Mouse (Mus musculus): Measurements from ENCODE around the gene Sgta.
"Not testable (repeated sequence)": the region's sequence is repeated elsewhere in the genome, so short reads cannot be mapped to it uniquely, and the experiment has no call there.

Gene Sgta

DNA sequence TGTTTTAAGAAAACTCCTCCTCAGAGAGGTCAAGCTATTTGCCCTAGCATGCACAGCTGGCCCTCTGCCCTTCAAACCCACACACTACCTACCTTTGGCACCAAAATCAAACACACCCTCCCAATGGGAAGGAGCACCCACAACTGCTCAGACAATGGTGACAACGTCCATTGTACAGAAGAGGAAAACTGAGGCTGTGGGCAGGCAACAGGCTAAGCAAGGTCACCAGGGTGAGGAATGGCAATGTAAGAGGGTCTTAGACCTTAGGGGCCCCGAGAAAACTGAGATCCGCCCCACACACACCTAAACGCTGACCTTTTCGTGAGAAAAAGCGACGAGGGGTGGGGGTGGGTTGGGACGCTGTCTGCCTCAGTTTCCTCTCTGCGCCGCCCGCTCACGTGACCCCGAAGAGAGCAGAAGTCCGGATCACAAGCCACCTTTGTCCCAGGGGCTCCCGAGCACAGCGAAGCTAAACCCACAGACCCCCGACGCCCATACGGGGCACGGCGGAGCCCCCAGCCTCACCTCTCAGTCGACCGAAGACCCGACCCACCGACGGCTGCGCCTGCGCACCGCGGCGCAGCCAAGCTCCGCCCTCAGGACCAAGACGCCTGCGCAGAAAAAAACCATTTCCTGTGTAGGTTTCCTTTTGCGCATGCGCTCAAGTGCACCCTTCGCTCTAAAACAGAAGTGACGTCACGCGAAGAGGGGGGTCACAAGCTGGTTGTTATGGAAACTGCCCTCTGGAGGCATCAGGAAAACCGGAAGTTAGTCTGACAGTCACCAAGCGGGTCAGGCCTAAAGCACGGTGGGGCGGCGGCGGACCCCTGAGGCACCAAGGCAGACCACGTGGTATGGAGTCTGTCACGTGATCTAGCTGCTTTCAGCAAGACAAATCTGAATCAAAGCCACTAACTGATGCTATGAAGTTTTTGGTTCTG is at the start of gene Sgta:
Sgta (minus strand) TSS at position 579 of the 941 bp plus-strand sequence.
- peak; percentile 100 for DNase-seq (ENCODE audit: low spot score in 2 of 2)

- peak; percentile 77 to 83 for DNase-seq (ENCODE audit: low spot score in 2 of 2)
These were observed 46.2 kb upstream of the Sgta start for GRCm38 (mm10) chr10:81106113-81106721.

- DNase-seq (ENCODE audit: low spot score in 2 of 2): peak; percentile 93 to 95
These were observed 45.7 kb upstream of the Sgta start, which contains the start of gene Map2k2 for GRCm38 (mm10) chr10:81105565-81106112. Gene Map2k2 (plus strand): TSS chr10:81105915.

- DNase-seq (ENCODE audit: low spot score in 2 of 2): no peak
These were observed 35.1 kb upstream of the Sgta start for GRCm38 (mm10) chr10:81094931-81095678.

DNA sequence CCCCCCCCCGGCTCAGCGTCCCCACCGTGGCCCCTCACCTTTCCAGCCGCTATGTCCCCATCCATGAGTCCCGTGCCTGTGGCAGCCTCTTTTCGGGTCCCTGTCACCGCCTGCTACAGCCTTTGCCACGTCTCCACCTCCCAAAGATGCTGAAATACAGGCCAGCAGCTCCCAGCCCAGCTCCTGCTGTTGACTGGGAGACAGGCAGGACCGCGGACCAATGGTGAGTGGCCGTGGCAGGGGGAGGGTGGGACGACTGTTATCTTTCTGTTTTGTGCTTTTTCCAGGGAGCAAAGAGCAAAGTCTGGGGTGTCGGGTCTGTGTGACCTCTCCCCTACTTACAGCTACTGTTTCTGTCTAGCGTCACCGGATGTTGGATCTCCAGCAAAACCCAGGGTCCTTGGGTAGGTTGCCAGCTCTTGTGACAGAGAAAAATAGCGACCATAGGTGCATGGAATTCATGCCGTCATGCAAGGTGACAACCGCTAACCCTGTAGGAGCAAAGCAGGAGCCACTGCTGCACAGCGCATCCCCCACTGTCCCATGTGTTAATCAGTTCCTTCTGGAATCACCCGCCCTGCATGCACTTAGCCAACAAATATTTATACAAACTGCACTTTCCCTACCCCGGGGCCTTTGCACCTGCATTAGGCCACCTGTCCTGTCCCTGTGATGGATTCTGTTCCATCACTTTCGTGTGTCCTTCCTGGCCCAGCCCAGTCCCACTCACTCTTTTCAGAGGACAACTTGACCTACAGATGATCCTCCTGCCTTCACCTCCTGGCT is 32.7 kb upstream of the Sgta start:
- DNase-seq (ENCODE audit: low spot score in 2 of 2): no peak

GRCm38 (mm10) chr10:81090621-81091020 is 30.6 kb upstream of the Sgta start:
- DNase-seq (ENCODE audit: low spot score in 2 of 2): no peak

DNA sequence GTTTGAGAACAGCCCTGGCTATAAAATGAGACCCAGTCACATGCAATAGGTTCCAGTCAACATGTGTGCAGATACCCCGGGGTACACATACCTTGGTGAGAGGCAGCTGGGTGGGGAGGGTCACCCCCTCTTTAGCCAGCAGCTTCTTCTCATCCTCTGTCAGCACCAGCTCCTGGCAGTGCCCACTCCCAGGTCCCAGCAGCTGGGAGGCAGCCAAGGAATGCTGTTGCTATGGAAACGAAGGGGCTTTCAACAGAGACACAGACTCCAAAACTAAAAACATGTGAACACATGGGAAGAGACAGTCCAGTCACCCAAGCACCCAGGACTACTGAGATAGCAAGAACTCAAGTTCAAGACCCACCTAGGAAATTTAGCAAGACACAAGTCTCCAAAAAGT is 29.2 kb upstream of the Sgta start:
- peak in 1 of 2 experiments; percentile 49 for DNase-seq (ENCODE audit: low spot score in 2 of 2)

DNA sequence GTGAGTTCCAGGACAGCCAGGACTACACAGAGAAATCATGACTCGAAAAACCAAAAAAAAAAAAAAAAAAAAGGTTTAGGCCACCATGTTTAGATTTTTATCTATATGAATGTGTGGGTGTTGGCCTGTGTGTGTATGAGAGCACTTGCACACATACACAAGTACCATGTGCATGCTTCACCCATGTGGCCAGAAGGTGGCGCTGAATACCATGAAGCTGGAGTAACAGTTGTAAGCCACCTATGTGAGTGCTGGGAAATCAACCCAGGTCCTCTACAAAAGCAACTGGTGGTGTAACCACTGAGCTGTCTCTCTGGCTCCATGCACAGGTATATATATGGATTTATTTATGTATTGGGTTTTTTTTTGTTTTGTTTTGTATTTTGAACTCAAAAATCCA is 27.0 kb upstream of the Sgta start:
- DNase-seq (ENCODE audit: low spot score in 2 of 2): no peak

DNA sequence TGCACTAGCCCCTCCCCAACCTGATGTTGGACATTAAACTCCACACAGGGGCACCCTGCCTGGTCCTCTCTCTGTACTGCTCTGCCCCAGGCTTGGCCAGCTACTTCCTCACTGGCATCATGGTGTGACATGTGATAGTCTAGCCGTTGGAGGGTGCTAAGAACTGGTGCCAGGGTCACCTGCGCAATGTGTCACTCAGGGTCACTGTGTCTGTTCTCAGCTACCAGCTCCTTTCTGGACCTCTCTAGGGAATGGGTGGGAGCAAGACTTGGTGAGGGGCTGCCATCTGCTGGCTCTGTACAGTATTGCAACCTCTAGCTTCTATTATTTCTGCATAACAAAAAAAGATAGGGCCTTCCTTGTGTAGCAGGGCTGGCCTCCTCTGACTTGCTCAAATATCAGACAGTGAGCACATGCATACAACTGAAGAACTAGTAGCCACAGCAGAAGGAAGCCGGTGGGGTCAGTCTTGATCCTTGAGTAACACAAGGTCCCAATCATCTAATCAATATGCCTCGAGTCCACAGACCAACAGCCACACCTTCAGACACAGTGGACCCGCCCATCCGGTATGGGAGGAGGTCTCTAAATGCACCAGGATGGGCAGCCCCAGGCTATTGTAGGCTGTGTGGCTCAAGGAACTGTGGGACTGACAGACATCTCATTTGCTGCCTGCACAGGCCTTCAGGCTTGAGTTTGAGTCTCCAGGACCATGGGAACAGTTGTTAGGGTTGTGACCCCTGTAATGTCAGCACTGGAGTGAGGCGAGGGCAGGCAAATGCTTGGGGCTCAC is 22.4 kb upstream of the Sgta start:
- DNase-seq (ENCODE audit: low spot score in 2 of 2): peak in 1 of 2 experiments; percentile 68

DNA sequence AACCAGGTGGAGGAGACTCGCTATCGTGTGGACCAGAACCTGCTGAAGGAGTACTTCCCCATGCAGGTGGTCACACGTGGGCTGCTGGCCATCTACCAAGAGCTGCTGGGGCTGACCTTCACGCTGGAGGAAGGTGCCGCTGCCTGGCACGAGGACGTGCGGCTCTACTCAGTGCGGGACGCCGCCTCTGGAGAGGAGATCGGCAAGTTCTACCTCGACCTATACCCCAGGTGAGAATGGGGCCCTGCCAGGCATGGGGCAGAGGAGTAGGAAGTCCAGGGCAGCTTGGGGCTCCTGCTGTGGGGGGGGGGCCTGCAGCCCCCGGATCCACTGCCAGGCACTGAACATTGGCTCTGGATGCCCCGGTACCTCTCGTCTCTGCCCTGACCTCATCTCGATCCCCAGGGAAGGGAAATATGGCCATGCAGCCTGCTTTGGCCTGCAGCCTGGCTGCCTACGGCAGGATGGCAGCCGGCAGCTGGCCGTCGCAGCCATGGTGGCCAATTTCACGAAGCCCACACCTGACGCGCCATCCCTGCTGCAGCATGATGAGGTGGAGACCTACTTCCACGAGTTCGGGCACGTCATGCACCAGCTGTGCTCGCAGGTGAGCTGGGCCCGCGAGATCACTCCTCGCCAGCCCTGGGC is 20.2 kb upstream of the Sgta start:
- DNase-seq (ENCODE audit: low spot score in 2 of 2): no peak

DNA sequence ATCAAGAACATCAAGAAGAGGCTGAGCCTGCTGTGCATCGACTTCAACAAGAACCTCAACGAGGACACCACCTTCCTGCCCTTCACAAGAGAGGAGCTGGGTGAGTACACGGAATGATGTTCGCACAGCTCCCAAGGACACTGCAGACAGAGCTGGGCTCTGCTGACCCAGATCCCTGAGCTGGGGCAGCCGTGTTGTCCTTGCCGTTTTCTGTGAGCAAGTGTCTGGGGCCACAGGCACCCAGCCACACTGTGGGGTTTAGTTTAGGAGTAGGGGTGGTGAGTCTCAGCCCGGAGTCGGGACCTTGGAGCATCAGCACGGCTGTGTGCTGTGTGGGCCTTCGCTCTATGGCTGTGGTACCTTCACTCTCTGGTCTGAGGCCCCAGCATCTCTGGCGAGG is 17.9 kb upstream of the Sgta start:
- DNase-seq (ENCODE audit: low spot score in 2 of 2): no peak

DNA sequence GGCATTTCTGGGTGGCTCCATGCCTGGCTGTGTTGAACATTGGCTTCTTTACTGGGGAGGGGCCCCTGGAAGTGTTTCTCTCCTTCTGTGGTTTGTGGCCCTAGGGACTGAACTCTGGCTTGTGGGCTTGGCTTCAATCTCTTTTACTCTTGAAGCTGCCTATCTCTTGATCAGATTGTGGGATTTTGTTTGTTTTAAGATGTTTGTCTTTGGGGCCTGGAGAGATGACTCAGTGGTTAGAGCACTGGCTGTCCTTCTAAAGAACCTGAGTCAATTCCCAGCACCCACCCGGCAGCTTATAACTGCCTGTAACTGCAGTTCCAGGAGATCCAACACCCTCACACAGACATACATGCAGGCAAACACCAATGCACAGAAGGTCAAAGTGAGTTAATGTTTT is 16.4 kb upstream of the Sgta start:
- no peak for DNase-seq (ENCODE audit: low spot score in 2 of 2)

DNA sequence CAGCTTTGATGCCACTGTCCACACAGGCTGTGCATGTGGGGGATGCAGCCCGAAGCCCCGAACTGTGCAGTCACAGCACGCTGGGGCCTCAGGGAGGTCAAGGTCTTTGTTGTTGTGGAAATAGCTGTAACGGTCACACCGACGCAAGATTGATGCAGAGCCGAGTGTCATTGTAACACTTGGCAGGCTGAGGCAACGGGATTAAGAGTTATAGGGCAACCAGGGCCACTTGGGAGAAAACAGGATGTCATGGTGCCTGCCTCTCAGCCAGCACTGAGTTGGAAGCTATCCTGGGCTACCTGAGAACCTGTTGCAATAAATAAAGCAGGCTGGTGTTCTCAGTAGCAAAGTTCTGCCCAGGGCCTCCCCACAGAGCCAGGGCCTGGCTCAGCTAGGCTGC is 15.8 kb upstream of the Sgta start:
- DNase-seq (ENCODE audit: low spot score in 2 of 2): no peak

DNA sequence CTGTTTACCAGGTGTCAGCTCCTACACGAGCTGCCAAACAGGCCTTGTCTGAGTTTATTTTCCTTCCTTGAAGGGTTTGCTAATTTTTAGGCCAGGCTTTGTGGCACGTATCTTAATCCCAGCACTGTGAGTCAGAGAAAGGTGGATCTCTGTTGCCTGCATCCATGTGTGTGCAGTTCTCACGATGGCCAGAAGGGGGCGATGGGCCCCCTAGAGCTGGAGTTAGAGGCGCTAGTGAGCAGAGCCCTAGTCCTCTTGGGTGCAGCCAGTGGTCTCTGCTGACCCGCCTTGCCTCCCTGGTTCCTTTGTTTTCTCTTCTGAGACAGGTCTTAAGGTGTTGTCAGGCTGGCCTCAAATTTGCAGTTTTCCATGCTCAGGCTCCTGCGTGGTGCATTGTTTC is 13.5 kb upstream of the Sgta start:
- no peak for DNase-seq (ENCODE audit: low spot score in 2 of 2)

GRCm38 (mm10) chr10:81072290-81072689 is 12.3 kb upstream of the Sgta start:
- DNase-seq (ENCODE audit: low spot score in 2 of 2): no peak

- DNase-seq (ENCODE audit: low spot score in 2 of 2): peak; percentile 96 to 97
These were observed 9.9 kb upstream of the Sgta start, which contains the start of gene Thop1 for GRCm38 (mm10) chr10:81069836-81070235. Gene Thop1 (plus strand): TSS chr10:81070035.

GRCm38 (mm10) chr10:81068706-81069105 is 8.7 kb upstream of the Sgta start:
- no peak for DNase-seq (ENCODE audit: low spot score in 2 of 2)

- DNase-seq (ENCODE audit: low spot score in 2 of 2): not testable (repeated sequence)
These were observed 4.5 kb upstream of the Sgta start for GRCm38 (mm10) chr10:81064519-81064918.

GRCm38 (mm10) chr10:81062710-81063109 is 2.7 kb upstream of the Sgta start:
- DNase-seq (ENCODE audit: low spot score in 2 of 2): no peak

DNA sequence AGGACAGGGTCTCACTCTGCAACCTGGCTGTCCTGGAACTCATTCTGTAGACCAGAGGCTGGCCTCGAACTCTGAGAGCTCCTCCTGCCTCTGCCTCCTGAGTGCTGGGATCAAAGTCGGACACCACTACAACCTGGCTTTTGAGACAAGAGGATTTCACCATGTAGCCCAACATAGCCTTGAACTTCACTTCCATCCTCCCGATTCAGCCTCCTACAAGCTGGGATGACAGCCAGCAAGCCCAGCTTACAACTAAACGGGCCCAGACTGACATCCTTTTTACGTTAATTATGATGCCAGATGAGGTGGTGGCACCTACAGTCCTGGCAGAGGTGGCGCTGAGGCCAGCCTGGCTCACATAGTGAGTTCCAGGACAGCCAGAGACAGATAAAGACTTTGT is 1.1 kb downstream of the Sgta start:
- no peak for DNase-seq (ENCODE audit: low spot score in 2 of 2)
